Mouse (Mus musculus) neural tube, embryonic 12.5 days (tissue): ENCODE data around the gene Il1f10. TPM values are rescaled to one million over a fixed set of nuclear protein-coding genes. Genes with fewer than 3 reads are reported as not detected.

Experiments
- polyA plus RNA-seq: library from polyadenylated mRNA; unstranded; fragments of >200 nt; fragmentation: Nextera tagmentation; extraction: Ambion mirVana; gene quantifications from 2 replicates; pipeline ENCODE4 v1.2.1, GENCODE M21; 2016

Il1f10 gene
- polyA plus RNA-seq, 1 experiment from 2014 or later, result not detected

Other genes with a start within 250 kb of the Il1f10 start
- 0.93 and 1.1 TPM in 2 replicates for gene Hnmt, start 241.8 kb upstream of the Il1f10 start, polyA plus RNA-seq
- gene Tbpl2, start 194.6 kb upstream of the Il1f10 start, polyA plus RNA-seq, result not detected in 2 replicates
- not detected in 2 replicates for gene Il1f8, start 138.0 kb upstream of the Il1f10 start, polyA plus RNA-seq
- gene Il1f9, start 104.7 kb upstream of the Il1f10 start, polyA plus RNA-seq, result not detected in 2 replicates
- not detected in 2 replicates for gene Il1f6, start 75.8 kb upstream of the Il1f10 start, polyA plus RNA-seq
- not detected in 2 replicates for gene Il1f5, start 14.2 kb upstream of the Il1f10 start, polyA plus RNA-seq
- gene Il1rn, start 45.7 kb downstream of the Il1f10 start, polyA plus RNA-seq, result 0.14 and 0.18 TPM in 2 replicates
- 0.43 and 0.47 TPM in 2 replicates for gene Psd4, start 76.4 kb downstream of the Il1f10 start, polyA plus RNA-seq
- 50.0 and 56.2 TPM in 2 replicates for gene Pax8, start 184.4 kb downstream of the Il1f10 start, polyA plus RNA-seq